Mouse (Mus musculus) macrophage (primary cell): ENCODE measurements around the gene Olfr1513. TPM values are rescaled to one million over a fixed set of nuclear protein-coding genes. Genes with fewer than 3 reads are reported as not detected.
"Not testable (repeated sequence)": the region's sequence is repeated elsewhere in the genome, so short reads cannot be mapped to it uniquely, and the experiment has no call there.

Source experiments
- H3K27ac ChIP-seq: fragments of 350-480 bp; formaldehyde crosslinking; 2 replicates; pipeline ENCODE4 v1.9.0; 2021
- H3K36me3 ChIP-seq: fragments of 350-480 bp; formaldehyde crosslinking; 2 replicates; pipeline ENCODE4 v1.9.0; 2021; ENCODE audit errors: inconsistent target
- H3K4me3 ChIP-seq: fragments of 350-480 bp; formaldehyde crosslinking; 2 replicates; pipeline ENCODE4 v1.9.0; 2021; ENCODE audit errors: inconsistent target
- H3K79me2 ChIP-seq: fragments of 350-480 bp; formaldehyde crosslinking; 2 replicates; pipeline ENCODE4 v1.9.0; 2021; ENCODE audit errors: inconsistent target
- WGBS: methylation state at CpG from one replicate; pipeline ENCODE4 v1.1.7; 2026; ENCODE audit warnings: inconsistent platforms; ENCODE audit not compliant: missing documents; 5-methylcytosine and 5-hydroxymethylcytosine counted together
- polyA plus RNA-seq: library from polyadenylated mRNA; stranded (reverse); fragments of 250-400 nt; gene quantifications from 3 replicates; pipeline ENCODE4 v1.2.4, GENCODE M21; 2018; ENCODE audit warnings: inconsistent platforms
- total RNA-seq, 78 experiments: library from RNA; depleted of rRNA; stranded (reverse); fragments of 250-400 nt; gene quantifications; 1 replicate in 9 of 78; 2 replicates in 24 of 78; 3 replicates in 43 of 78; 4 replicates in 2 of 78; pipeline ENCODE4 v1.2.4; 2018; ENCODE audit warnings: inconsistent platforms in 56 of 78

Olfr1513 gene
- total RNA-seq (2018; cell fraction: chromatin; rRNA removed) = 1 to 10 TPM in 1 of 26 experiments, not detected in 25; 1.1 TPM
- total RNA-seq (2018; cell fraction: cytosol; rRNA removed) = not detected
- total RNA-seq (2018; cell fraction: nucleus; rRNA removed) = not detected
- polyA plus RNA-seq = not detected in 3 replicates

- Histone ChIP-seq H3K36me3 (no peaks in the 10 kb centered on the region), H3K79me2 (no peaks in the 10 kb centered on the region), H3K4me3 (no peak within 1 kb of the TSS), H3K27ac (no peak within 1 kb of the TSS)
- WGBS = 73% methylated on average over 4 of the region's 4 CpGs
These were observed at the start of gene Olfr1513 for GRCm38 (mm10) chr14:52356308-52356707. Gene Olfr1513 (minus strand): TSS chr14:52356408.

DNA sequence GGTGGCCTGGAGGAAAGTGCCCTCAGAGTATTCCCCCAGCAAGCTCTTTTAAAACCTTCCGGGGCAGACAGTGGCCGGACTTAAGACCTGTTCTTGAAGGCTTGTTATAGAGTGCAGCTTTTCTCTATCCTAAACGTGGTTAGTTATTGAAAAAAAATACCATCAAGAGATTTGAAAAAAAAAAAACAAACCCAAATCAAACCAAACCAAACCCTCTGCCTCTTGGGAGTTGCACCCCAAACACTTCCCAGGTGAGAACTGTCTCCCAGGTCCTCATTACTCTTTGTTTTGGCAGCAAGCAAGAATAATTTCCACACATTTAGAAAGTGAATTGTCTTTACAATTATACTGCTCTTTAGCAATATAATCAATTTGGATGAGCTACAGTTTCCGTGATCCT lies 41.1 kb upstream of the Olfr1513 start, which contains the start of gene Olfr1511:
Gene Olfr1511, minus strand, starts transcription at position 101 of the 400 bp plus-strand sequence.
- H3K79me2 ChIP-seq = no peaks in the 10 kb centered on the region
- WGBS = 85% methylated on average over 4 of the region's 4 CpGs
- no peak within 1 kb of the TSS for H3K4me3 ChIP-seq
- no peak within 1 kb of the TSS for H3K27ac ChIP-seq
- H3K36me3 ChIP-seq = no peaks in the 10 kb centered on the region

GRCm38 (mm10) chr14:52390084-52390848 lies 34.1 kb upstream of the Olfr1513 start:
- H3K27ac ChIP-seq, H3K36me3 ChIP-seq, H3K4me3 ChIP-seq, H3K79me2 ChIP-seq: not testable (repeated sequence)
- WGBS = 30% methylated on average over 8 of the region's 9 CpGs

- H3K79me2 ChIP-seq = no peaks in the 10 kb centered on the region
- no peak within 1 kb of the TSS for H3K27ac ChIP-seq
- H3K4me3 ChIP-seq = no peak within 1 kb of the TSS
- WGBS = 83% methylated on average over 2 of the region's 2 CpGs
- H3K36me3 ChIP-seq = no peaks in the 10 kb centered on the region
These were observed 22.9 kb upstream of the Olfr1513 start, which contains the start of gene Olfr1512 for GRCm38 (mm10) chr14:52379068-52379467. Gene Olfr1512 (minus strand): TSS chr14:52379168.

- Histone ChIP-seq H3K36me3 (no peaks in the 10 kb centered on the region), H3K27ac (no peak overlapping the region), H3K79me2 (no peaks in the 10 kb centered on the region), H3K4me3 (no peak overlapping the region)
- 97% methylated on average over 3 of the region's 3 CpGs for WGBS
These were observed 12.5 kb upstream of the Olfr1513 start for GRCm38 (mm10) chr14:52368741-52369140.

DNA sequence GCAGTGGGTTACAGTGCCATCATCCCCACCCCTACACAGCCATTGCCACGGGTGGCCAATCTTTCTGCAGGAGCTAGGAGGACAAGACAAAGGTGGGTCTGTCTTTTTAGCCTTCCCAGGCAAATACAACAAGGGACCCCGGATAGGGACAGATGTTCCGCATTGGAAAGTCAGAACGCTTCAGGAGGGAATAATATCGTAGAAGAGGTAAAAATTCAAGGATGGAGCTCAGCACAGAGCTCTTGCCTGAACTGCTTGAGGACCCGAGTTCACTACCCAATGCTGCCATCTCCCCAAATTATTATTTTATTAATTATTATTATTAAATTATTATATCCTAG lies 16.7 kb downstream of the Olfr1513 start:
- Histone ChIP-seq H3K36me3 (no peaks in the 10 kb centered on the region), H3K79me2 (no peaks in the 10 kb centered on the region), H3K4me3 (no peak overlapping the region), H3K27ac (no peak overlapping the region)
- WGBS = 81% methylated on average over 6 of the region's 6 CpGs

GRCm38 (mm10) chr14:52338751-52339511 lies 17.3 kb downstream of the Olfr1513 start:
- 32% methylated on average over 21 of the region's 21 CpGs for WGBS
- Histone ChIP-seq H3K27ac (no peak overlapping the region), H3K4me3 (no peak overlapping the region), H3K79me2 (no peaks in the 10 kb centered on the region), H3K36me3 (no peaks in the 10 kb centered on the region)

DNA sequence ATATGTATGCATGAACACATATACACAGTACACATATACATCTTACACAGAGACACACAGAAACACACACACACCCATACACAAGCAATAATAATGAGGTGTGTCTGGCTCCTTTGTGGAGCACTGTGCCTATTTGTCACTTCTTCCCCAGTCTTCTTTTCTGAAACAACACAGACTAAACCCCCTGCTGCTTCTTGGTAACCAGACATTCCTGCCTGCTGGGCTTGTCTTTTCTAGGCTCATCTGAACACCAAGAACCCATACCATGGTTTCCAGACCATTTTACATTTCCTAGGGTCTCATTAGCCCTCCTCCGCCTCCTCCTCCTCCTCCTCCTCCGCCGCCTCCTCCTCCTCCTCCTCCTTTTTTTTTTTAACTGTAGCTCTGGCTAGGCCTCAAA lies 24.0 kb downstream of the Olfr1513 start:
- Histone ChIP-seq H3K4me3 (no peak overlapping the region), H3K36me3 (no peaks in the 10 kb centered on the region), H3K27ac (no peak overlapping the region), H3K79me2 (no peaks in the 10 kb centered on the region)
- no CpG with 5 or more reads among the region's 3 CpGs for WGBS

DNA sequence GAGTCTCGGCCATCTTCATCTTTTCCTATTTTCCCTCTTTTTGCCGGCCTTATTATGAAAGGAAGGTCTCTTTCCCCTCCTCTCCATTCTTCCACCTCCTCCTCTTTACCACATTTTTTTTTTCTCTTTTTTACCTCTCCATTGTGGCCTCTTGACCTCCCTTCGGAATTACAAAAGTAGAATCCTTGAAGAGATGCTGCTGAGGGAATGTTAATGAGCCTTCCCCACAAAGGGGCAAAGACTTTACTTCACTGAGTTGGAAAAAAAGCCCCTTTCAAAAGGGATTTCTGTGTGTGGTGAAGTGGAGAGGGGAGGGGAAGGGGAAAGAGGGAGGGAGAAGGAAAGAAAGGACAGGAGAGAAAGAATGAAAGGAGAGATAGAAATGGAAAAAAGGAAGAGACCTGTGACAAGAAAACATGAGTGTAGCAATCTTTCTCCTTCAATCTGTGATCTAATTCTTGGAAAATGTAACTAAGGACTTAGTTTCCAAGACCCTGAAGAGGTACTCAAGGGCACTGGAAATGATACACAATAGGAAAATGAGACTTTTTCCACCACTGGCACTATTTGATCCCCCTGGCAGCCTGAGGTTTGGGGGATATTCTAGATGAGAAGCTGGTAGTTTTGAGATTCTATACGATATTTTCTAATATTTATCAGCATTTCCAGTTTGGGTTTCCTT lies 25.0 kb downstream of the Olfr1513 start:
- Histone ChIP-seq H3K27ac (no peak overlapping the region), H3K4me3 (no peak overlapping the region), H3K79me2 (no peaks in the 10 kb centered on the region), H3K36me3 (no peaks in the 10 kb centered on the region)
- 42% methylated on average over 4 of the region's 4 CpGs for WGBS

DNA sequence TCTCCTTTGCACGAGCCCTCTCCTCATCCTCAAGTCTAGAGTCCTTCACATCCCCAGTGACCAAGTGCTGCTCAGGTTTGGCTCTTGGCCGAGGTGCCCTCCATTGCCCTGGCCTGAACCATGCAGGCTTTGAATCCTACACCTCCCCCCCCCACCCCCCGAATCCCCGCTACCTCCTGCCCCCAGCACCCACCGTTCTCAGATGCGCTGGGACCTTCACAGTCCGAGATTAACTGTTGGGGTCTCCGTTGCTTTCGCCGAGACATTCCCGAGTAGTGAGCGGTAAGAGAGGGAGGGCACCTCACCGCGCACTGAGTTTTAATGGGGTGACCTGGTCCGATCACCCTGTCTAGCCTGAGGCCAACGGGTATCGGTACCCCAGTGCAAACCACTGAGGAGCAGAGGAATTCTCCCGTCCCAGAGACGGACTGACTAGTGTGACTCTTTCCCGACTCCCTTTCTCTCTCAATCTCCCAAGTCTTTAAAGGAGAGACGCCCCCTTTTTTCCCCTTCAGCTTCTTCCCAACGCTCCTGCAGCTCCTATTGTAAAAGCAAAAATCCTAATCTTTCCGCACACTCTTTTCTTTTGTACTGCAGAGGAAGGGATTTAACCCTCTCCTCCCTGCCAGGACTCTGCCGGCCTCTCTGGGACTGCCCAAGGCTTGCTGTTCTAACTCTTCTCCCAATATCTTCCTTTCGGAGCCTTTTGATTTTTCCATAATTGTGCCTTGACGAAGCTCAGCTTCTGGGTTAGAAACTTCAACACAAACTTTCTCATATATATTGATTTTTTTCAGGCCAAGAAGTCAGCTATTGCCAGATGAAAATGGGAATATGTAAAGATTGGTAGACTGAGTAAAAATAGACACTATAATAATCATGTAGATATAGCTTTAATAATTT lies 28.0 kb downstream of the Olfr1513 start, which contains the start of gene Sall2:
Gene Sall2, minus strand, starts transcription at position 853 of the 903 bp plus-strand sequence.
- WGBS = 9% methylated on average over 25 of the region's 26 CpGs
- Histone ChIP-seq H3K4me3 (no peak within 1 kb of the TSS), H3K36me3 (no peaks in the 10 kb centered on the region), H3K27ac (no peak within 1 kb of the TSS), H3K79me2 (no peaks in the 10 kb centered on the region)

DNA sequence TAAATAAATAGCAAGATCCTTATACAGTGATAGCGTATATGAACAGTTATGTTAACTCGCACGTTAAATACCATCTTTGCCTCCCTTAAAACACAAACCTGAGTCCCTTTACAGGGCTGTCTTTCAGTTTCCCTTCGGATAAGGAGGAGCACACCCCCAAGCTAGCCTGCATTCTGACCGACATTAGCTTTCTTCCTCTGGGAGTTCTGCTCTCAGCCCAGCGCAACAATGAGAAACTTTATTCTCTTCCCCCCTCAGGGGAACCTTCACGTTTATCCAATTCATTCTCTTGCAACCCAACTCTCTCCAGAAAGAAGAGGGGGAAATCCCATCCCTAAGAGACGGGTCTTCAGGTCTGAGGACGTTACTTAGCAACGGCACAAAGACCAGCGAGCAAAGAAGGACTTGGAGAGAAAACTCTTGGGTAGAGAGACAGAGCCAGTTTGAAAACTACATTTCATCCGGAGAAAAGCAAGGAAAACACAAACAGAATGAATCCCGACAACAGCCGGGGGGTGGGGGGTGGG lies 28.8 kb downstream of the Olfr1513 start:
- WGBS = 10% methylated on average over 14 of the region's 14 CpGs
- Histone ChIP-seq H3K36me3 (no peaks in the 10 kb centered on the region), H3K79me2 (no peaks in the 10 kb centered on the region), H3K4me3 (no peak overlapping the region), H3K27ac (no peak overlapping the region)

DNA sequence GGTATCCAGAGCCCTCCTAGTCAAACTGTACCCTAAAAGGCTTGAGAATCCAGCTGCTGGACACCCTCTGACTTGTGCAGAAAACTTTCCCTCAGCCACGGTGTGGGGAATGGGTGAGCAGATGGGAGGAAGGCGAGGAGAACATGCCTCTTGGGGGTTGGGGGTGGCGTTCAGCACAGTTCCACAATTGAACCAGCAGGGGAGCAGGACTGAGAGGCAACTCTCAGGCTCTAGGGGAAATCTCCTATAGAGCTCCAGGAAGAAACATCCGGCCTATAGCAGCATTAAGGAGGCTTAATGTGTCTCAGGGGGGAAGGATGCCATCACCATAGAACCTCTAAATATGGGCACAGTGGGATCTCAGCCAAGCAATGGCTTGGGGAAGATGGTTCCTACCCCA lies 30.3 kb downstream of the Olfr1513 start:
- Histone ChIP-seq H3K27ac (no peak overlapping the region), H3K4me3 (no peak overlapping the region), H3K79me2 (no peaks in the 10 kb centered on the region), H3K36me3 (no peaks in the 10 kb centered on the region)
- 24% methylated on average over 4 of the region's 4 CpGs for WGBS

GRCm38 (mm10) chr14:52319361-52319760 lies 36.8 kb downstream of the Olfr1513 start:
- 87% methylated on average over 6 of the region's 6 CpGs for WGBS

More at GRCm38 (mm10) chr14:52319361-52319760, 36.8 kb downstream of the Olfr1513 start:
- Histone ChIP-seq H3K4me3 (no peak overlapping the region), H3K36me3 (no peaks in the 10 kb centered on the region), H3K79me2 (no peaks in the 10 kb centered on the region), H3K27ac (no peak overlapping the region)
